Mouse (Mus musculus) C2C12 (cell line): ENCODE results near the gene Kif16b.

Source experiments
- CEBPB ChIP-seq: IDR thresholded peaks from one replicate; pipeline ENCODE4 v1.6.1; 2011; ENCODE audit warnings: low read depth, mild to moderate bottlenecking, control low read depth, moderate library complexity
- CTCF ChIP-seq: IDR thresholded peaks from one replicate; pipeline ENCODE4 v1.5.1; 2011; ENCODE audit not compliant: control insufficient read depth, insufficient read depth, insufficient read length
- MAX ChIP-seq: IDR thresholded peaks from one replicate; pipeline ENCODE4 v1.6.1; 2011; ENCODE audit warnings: mild to moderate bottlenecking, control low read depth
- MYOD1 ChIP-seq: IDR thresholded peaks from one replicate; pipeline ENCODE4 v1.6.1; 2011; ENCODE audit warnings: low read depth; ENCODE audit not compliant: control insufficient read depth, insufficient read length
- USF1 ChIP-seq: IDR thresholded peaks from one replicate; pipeline ENCODE4 v1.6.1; 2011; ENCODE audit warnings: low read depth, mild to moderate bottlenecking, control low read depth, moderate library complexity

GRCm38 (mm10) chr2:142709326-142709725 is 192.0 kb downstream of the Kif16b start:
- TF ChIP-seq CTCF (no peak), MAX (no peak), CEBPB (no peak), USF1 (no peak), MYOD1 (no peak)
